ENCODE assay signal across 8 mouse cellular contexts in the genomic region with DNA sequence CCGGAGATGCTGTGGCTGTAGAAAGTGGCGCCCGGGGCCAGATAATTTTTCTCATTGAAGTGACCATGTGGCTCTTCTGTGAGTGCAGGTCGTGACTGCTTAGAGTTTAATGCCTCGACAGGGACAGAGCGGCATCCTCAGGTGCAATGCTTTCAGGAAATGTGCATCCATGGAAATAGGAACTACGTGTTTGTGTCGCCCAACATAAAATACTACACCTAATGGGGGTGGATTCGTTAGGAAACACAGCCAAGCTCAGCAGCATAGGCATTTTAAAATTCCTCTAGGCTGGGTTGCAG. TPM values are rescaled to one million over a fixed set of nuclear protein-coding genes. Genes with fewer than 3 reads are reported as not detected.
DNase-seq lines count a peak whose midpoint lies in the region; ATAC-seq lines count a peak whose summit lies in the region.

No protein-coding gene starts in this region.

- no peak for ATAC-seq in kidney, embryonic 14.5 days (ENCODE audit: low FRiP score, low TSS enrichment)
- ATAC-seq in embryonic facial prominence, embryonic 15.5 days (ENCODE audit: insufficient number of reproducible peaks, low FRiP score, low TSS enrichment, low read depth) = no peak
- ATAC-seq in kidney, embryonic 16.5 days (ENCODE audit: low FRiP score, low TSS enrichment) = no peak
- no peak for ATAC-seq in midbrain, embryonic 16.5 days
- no peak for ATAC-seq in inflammation-experienced regulatory T-cells, adult 6 months

- H3K27me3 ChIP-seq in kidney, embryonic 14.5 days (ENCODE audit: control insufficient read depth, insufficient read depth, low read length) = no peaks in the 10 kb centered on the region
- H3K27me3 ChIP-seq in embryonic facial prominence, embryonic 15.5 days = no peaks in the 10 kb centered on the region
- no peaks in the 10 kb centered on the region for H3K27me3 ChIP-seq in kidney, embryonic 16.5 days (ENCODE audit: insufficient read depth, low read length)
- H3K27me3 ChIP-seq in midbrain, embryonic 16.5 days (ENCODE audit: control insufficient read depth, insufficient read depth, low read depth, low read length) = no peaks in the 10 kb centered on the region

- H3K36me3 ChIP-seq in kidney, embryonic 14.5 days (ENCODE audit: control insufficient read depth, insufficient read depth, low read length) = no peaks in the 10 kb centered on the region
- no peaks in the 10 kb centered on the region for H3K36me3 ChIP-seq in embryonic facial prominence, embryonic 15.5 days
- H3K36me3 ChIP-seq in kidney, embryonic 16.5 days (ENCODE audit: insufficient read depth, low read length) = no peaks in the 10 kb centered on the region
- no peaks in the 10 kb centered on the region for H3K36me3 ChIP-seq in midbrain, embryonic 16.5 days (ENCODE audit: control insufficient read depth, insufficient read depth, low read length)

- no peak for DNase-seq in kidney, postnatal 4 days
- peak; percentile 28 for DNase-seq in MEL-GATA-1-ER (ENCODE audit: extremely low read depth, low read depth)
- DNase-seq in spleen, adult 12 weeks (ENCODE audit: low spot score) = no peak

- peak overlapping the region; percentile 95 for H3K9ac ChIP-seq in kidney, embryonic 14.5 days (ENCODE audit: low read depth, low read length)
- H3K9ac ChIP-seq in embryonic facial prominence, embryonic 15.5 days = peak overlapping the region; percentile 93
- peak overlapping the region; percentile 93 for H3K9ac ChIP-seq in kidney, embryonic 16.5 days (replicated peaks; ENCODE audit: low read length)
- H3K9ac ChIP-seq in midbrain, embryonic 16.5 days (ENCODE audit: low read depth, low read length) = peak overlapping the region; percentile 88

- peak overlapping the region; percentile 99 for H3K27ac ChIP-seq in kidney, embryonic 14.5 days (ENCODE audit: low read depth, low read length)
- peak overlapping the region; percentile 100 for H3K27ac ChIP-seq in embryonic facial prominence, embryonic 15.5 days (replicated peaks)
- H3K27ac ChIP-seq in kidney, embryonic 16.5 days (ENCODE audit: low read length) = peak overlapping the region; percentile 100
- peak overlapping the region; percentile 100 for H3K27ac ChIP-seq in midbrain, embryonic 16.5 days (ENCODE audit: low read length)

- H3K4me2 ChIP-seq in kidney, embryonic 14.5 days (replicated peaks; ENCODE audit: low read depth, low read length) = peak overlapping the region; percentile 69
- peak overlapping the region; percentile 49 for H3K4me2 ChIP-seq in embryonic facial prominence, embryonic 15.5 days (replicated peaks)
- H3K4me2 ChIP-seq in kidney, embryonic 16.5 days (replicated peaks; ENCODE audit: low read depth, low read length) = peak overlapping the region; percentile 70
- peak overlapping the region; percentile 57 for H3K4me2 ChIP-seq in midbrain, embryonic 16.5 days (ENCODE audit: low read length)

- H3K4me3 ChIP-seq in kidney, embryonic 14.5 days (ENCODE audit: low read length) = peak overlapping the region; percentile 63
- peak overlapping the region; percentile 89 for H3K4me3 ChIP-seq in embryonic facial prominence, embryonic 15.5 days (replicated peaks)
- H3K4me3 ChIP-seq in kidney, embryonic 16.5 days (ENCODE audit: low read length) = peak overlapping the region; percentile 90
- peak overlapping the region; percentile 84 for H3K4me3 ChIP-seq in midbrain, embryonic 16.5 days (ENCODE audit: low read depth, low read length)

- H3K9me3 ChIP-seq in kidney, embryonic 14.5 days (ENCODE audit: control insufficient read depth, low read length) = peaks cover 3% of the 10 kb centered on the region
- no peaks in the 10 kb centered on the region for H3K9me3 ChIP-seq in embryonic facial prominence, embryonic 15.5 days (replicated peaks)
- H3K9me3 ChIP-seq in kidney, embryonic 16.5 days (ENCODE audit: low read length) = no peaks in the 10 kb centered on the region
- no peaks in the 10 kb centered on the region for H3K9me3 ChIP-seq in midbrain, embryonic 16.5 days (replicated peaks; ENCODE audit: control insufficient read depth, low read length, poor library complexity, severe bottlenecking)

- WGBS in kidney, embryonic 14.5 days = under 1% methylated on average over 9 of the region's 9 CpGs
- under 1% methylated on average over 9 of the region's 9 CpGs for WGBS in embryonic facial prominence, embryonic 15.5 days
- WGBS in kidney, embryonic 16.5 days = 0% methylated on average over 9 of the region's 9 CpGs
- 0% methylated on average over 9 of the region's 9 CpGs for WGBS in midbrain, embryonic 16.5 days

- peaks cover 18% of the 10 kb centered on the region; the same call in 1 of the 2 replicates for H3K4me1 ChIP-seq in kidney, embryonic 14.5 days (ENCODE audit: control insufficient read depth, insufficient read depth, low read length)
- no peaks in the 10 kb centered on the region for H3K4me1 ChIP-seq in embryonic facial prominence, embryonic 15.5 days
- peaks cover 19% of the 10 kb centered on the region for H3K4me1 ChIP-seq in kidney, embryonic 16.5 days (ENCODE audit: insufficient read depth, low read length)
- peaks cover 21% of the 10 kb centered on the region for H3K4me1 ChIP-seq in midbrain, embryonic 16.5 days (ENCODE audit: control insufficient read depth, insufficient read depth, low read length)

RNA-seq across cellular contexts. Expression of a gene that starts 1.1 kb away (rescaled TPM):
- 25.0 and 30.2 TPM in 2 replicates for polyA plus RNA-seq in kidney, embryonic 14.5 days (2014; fragmentation: Nextera tagmentation; extraction: Ambion mirVana)
- polyA plus RNA-seq in embryonic facial prominence, embryonic 15.5 days (2015; fragmentation: Nextera tagmentation; extraction: Ambion mirVana) = 17.6 and 21.0 TPM in 2 replicates
- 13.8 and 15.9 TPM in 2 replicates for polyA plus RNA-seq in kidney, embryonic 16.5 days (2015; fragmentation: Nextera tagmentation; extraction: Ambion mirVana)
- polyA plus RNA-seq in midbrain, embryonic 16.5 days (2015; fragmentation: Nextera tagmentation; extraction: Ambion mirVana) = 41.4 and 43.2 TPM in 2 replicates
- polyA plus RNA-seq in inflammation-experienced regulatory T-cells, adult 6 months (2017; shearing (Covaris generic)) = 10 to 100 TPM; 10.9 to 17.8 (median 14.3) TPM
